Mouse (Mus musculus): ENCODE results near the gene Cass4. TPM values are rescaled to one million over a fixed set of nuclear protein-coding genes. Genes with fewer than 3 reads are reported as not detected.

Cass4 gene
- polyA plus RNA-seq, 1 experiment: 0.46 TPM

DNA sequence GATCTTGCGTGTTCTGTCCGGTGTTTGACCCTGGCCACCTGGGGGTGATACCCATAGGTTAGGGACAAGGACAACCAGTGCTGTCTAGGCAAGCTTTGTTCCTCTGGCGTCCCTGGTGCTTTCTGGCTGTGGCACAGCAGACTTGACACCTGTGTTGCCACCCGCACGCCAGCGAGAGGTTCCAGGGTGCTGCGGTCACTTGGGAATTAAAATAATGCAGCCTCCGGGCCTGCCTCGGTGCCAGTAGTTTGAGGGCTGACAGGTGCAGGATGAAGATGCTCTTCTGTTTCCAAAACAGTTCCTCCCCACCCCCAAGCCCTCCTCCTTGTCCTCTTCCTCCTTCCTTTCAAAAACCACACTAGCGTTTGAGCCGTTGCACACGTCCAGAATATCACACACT, 11.7 kb upstream of the Cass4 start:
- TF ChIP-seq POLR2A (IDR thresholded peaks at IDR 0.05; ENCODE audit: extremely low read depth, insufficient read depth, low read length): no peak
- no peak overlapping the region for H3K4me3 ChIP-seq (ENCODE audit: insufficient read depth, low read length)
- no peaks in the 10 kb centered on the region for H3K4me1 ChIP-seq (ENCODE audit: control insufficient read depth, insufficient read depth, low read length)
- no peak overlapping the region for H3K27ac ChIP-seq (ENCODE audit: insufficient read depth, low read length)

DNA sequence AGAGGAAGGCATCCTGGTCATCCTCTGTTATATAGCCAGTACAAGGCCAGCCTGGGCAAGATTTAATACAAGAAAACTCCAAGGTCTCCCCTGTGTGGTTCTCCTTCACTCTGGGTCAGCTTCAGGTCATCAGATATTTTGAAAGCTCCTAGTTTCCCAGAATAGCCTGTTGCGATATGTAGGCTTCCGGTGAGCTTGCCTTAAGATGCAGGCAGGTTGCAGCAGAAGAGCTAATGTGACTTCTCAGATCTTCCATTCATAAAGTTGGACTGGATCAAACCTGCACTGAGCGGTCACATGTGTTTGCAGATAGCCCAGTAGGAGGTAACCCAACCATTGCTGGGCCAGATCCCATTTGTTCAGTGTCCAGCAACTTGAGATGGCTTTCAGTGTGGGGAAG, 8.9 kb upstream of the Cass4 start:
- TF ChIP-seq CTCF (IDR thresholded peaks at IDR 0.05; ENCODE audit: extremely low read depth, insufficient read depth, low read length) (no peak), POLR2A (IDR thresholded peaks at IDR 0.05; ENCODE audit: extremely low read depth, insufficient read depth, low read length) (no peak)
- H3K4me1 ChIP-seq (ENCODE audit: control insufficient read depth, insufficient read depth, low read length): no peaks in the 10 kb centered on the region
- no peak overlapping the region for H3K27ac ChIP-seq (ENCODE audit: insufficient read depth, low read length)
- H3K4me3 ChIP-seq (ENCODE audit: insufficient read depth, low read length): no peak overlapping the region

DNA sequence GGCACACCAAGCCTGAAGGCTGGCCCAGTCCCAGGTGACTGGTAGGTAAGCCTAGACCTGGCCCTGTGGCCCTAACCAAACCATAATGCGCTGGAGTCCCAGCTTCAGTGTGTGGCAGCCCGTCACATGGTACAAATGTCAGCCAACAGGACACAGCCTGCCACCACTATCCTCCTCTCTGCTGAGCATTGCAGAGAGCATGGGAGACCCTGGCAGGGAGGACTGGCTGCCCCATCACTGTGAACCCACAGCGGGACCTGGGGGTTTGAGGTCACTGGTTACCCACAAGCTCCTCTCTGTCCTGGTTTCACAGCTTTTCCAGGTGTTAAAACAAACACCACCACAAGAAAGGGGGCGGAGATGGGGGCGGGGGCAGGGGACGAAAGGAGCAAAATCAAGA, 3.3 kb upstream of the Cass4 start:
- TF ChIP-seq CTCF (IDR thresholded peaks at IDR 0.05; ENCODE audit: extremely low read depth, insufficient read depth, low read length) (no peak), POLR2A (IDR thresholded peaks at IDR 0.05; ENCODE audit: extremely low read depth, insufficient read depth, low read length) (no peak)

DNA sequence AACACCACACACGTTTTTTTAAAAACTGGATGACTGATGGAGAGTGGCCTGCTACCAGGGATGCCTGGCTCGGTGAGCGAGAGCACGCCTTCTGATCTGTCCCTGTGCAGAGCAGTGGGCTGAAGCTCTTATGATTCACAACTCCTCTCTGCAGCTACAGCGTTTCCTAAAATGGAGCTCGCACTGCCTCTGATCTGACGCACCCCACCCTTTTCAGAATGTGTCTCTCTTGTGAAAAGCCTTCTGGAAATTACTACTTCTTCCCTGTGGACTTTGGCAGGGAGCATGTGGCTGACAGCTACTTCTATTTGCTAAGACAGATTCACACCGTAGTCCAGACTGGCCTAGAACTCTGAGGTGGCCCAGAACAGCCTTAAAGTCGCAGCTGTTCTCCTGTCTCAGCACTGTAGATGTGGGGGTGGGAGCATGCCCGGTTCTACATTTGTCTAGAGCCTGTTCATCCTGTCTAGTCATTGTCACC, 1.5 kb upstream of the Cass4 start:
- no peak overlapping the region for H3K27ac ChIP-seq (ENCODE audit: insufficient read depth, low read length)
- peaks cover 5% of the 10 kb centered on the region for H3K4me1 ChIP-seq (ENCODE audit: control insufficient read depth, insufficient read depth, low read length)
- no peak for TF ChIP-seq CTCF (IDR thresholded peaks at IDR 0.05; ENCODE audit: extremely low read depth, insufficient read depth, low read length)
- no peak for TF ChIP-seq POLR2A (IDR thresholded peaks at IDR 0.05; ENCODE audit: extremely low read depth, insufficient read depth, low read length)
- no peak overlapping the region for H3K4me3 ChIP-seq (ENCODE audit: insufficient read depth, low read length)

More for the DNA sequence above, 3.3 kb upstream of the Cass4 start:
- no peak overlapping the region for H3K27ac ChIP-seq (ENCODE audit: insufficient read depth, low read length)
- no peak overlapping the region for H3K4me3 ChIP-seq (ENCODE audit: insufficient read depth, low read length)
- H3K4me1 ChIP-seq (ENCODE audit: control insufficient read depth, insufficient read depth, low read length): peaks cover 5% of the 10 kb centered on the region

DNA sequence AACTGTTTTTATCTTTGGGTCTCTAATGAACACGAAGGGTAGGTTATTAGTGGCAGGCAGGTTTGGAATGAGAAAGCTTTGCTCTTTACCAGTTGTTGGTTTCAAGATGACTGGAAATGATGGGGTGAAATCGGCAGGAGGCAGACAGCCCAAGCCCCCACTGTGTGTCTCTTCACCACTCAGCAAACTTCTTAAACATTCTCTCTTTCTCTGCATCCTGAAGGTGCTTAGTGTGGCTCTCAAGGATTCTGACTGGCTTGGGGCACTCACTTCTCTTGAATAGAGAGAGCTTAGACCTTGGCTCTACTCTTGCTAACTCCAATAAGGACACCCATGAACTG, 428 bp downstream of the Cass4 start:
- TF ChIP-seq POLR2A (IDR thresholded peaks at IDR 0.05; ENCODE audit: extremely low read depth, insufficient read depth, low read length) (no peak), CTCF (IDR thresholded peaks at IDR 0.05; ENCODE audit: extremely low read depth, insufficient read depth, low read length) (no peak)
- Histone ChIP-seq H3K27ac (ENCODE audit: insufficient read depth, low read length) (no peak overlapping the region), H3K4me1 (ENCODE audit: control insufficient read depth, insufficient read depth, low read length) (peaks cover 5% of the 10 kb centered on the region), H3K4me3 (ENCODE audit: insufficient read depth, low read length) (no peak overlapping the region)

DNA sequence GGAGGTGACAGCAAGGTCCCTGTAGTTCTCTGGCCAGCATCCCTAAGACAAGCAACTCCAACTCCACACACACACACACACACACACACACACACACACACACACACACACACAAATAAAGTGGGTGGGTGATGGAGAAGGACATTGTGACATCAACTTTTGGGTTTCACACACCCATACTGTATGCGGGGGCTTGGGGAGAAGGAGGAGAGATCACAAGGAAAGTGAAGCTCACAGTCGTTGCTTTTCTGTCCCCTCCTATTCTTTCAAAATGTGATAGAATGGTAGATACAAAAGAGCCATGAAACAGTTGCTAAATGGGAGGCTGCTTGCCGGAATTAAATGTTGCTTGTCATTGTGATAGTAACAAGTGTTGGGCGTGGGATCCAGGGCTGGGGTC, 1.1 kb downstream of the Cass4 start:
- TF ChIP-seq CTCF (IDR thresholded peaks at IDR 0.05; ENCODE audit: extremely low read depth, insufficient read depth, low read length): no peak
- no peak for TF ChIP-seq POLR2A (IDR thresholded peaks at IDR 0.05; ENCODE audit: extremely low read depth, insufficient read depth, low read length)

DNA sequence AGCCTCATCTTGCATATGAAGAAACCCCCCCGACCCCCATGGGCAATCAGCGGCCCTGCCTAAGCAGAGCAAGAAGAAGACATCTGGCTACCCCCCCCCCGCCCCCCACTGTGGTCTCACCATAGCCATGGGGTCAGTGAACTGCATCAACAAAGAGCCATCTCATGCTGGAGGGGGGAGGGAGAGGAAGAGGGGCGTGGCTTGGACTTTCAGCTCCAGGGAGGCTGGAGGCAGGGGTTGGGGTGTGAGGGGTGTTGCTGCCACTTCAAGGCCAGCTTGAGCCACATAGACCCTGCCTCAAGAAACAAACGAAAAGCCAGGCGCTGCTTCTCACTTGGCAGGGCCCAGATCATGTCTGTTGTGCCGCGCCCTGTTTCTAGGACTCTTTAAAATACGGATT, 2.4 kb downstream of the Cass4 start:
- Histone ChIP-seq H3K4me1 (ENCODE audit: control insufficient read depth, insufficient read depth, low read length) (peaks cover 3% of the 10 kb centered on the region), H3K4me3 (ENCODE audit: insufficient read depth, low read length) (no peak overlapping the region), H3K27ac (ENCODE audit: insufficient read depth, low read length) (no peak overlapping the region)
- TF ChIP-seq CTCF (IDR thresholded peaks at IDR 0.05; ENCODE audit: extremely low read depth, insufficient read depth, low read length) (no peak), POLR2A (IDR thresholded peaks at IDR 0.05; ENCODE audit: extremely low read depth, insufficient read depth, low read length) (no peak)

More for the DNA sequence above, 1.1 kb downstream of the Cass4 start:
- Histone ChIP-seq H3K4me3 (ENCODE audit: insufficient read depth, low read length) (no peak overlapping the region), H3K27ac (ENCODE audit: insufficient read depth, low read length) (no peak overlapping the region), H3K4me1 (ENCODE audit: control insufficient read depth, insufficient read depth, low read length) (peaks cover 5% of the 10 kb centered on the region)

DNA sequence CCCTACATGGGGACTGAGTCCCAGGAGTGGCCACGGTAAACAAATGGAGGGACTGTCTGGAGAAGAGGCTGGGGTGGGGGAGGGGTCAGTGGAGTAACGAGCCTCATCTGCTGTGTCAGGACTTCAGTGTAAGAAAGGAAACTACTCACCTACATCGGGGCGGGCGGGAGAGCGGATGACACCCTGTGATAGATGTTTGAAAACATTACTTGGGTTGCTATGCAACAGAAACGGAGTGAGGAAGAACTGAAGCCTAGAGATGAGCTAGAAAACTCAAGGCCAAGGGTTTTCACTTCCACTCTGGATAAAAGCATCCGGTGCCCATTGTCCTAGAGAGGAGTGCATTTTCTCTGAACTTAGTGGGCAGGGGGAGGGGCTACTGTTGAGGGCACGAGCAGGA, 6.3 kb downstream of the Cass4 start:
- Histone ChIP-seq H3K4me1 (ENCODE audit: control insufficient read depth, insufficient read depth, low read length) (no peaks in the 10 kb centered on the region), H3K4me3 (ENCODE audit: insufficient read depth, low read length) (no peak overlapping the region), H3K27ac (ENCODE audit: insufficient read depth, low read length) (no peak overlapping the region)
- TF ChIP-seq POLR2A (IDR thresholded peaks at IDR 0.05; ENCODE audit: extremely low read depth, insufficient read depth, low read length) (no peak), CTCF (IDR thresholded peaks at IDR 0.05; ENCODE audit: extremely low read depth, insufficient read depth, low read length) (no peak)

DNA sequence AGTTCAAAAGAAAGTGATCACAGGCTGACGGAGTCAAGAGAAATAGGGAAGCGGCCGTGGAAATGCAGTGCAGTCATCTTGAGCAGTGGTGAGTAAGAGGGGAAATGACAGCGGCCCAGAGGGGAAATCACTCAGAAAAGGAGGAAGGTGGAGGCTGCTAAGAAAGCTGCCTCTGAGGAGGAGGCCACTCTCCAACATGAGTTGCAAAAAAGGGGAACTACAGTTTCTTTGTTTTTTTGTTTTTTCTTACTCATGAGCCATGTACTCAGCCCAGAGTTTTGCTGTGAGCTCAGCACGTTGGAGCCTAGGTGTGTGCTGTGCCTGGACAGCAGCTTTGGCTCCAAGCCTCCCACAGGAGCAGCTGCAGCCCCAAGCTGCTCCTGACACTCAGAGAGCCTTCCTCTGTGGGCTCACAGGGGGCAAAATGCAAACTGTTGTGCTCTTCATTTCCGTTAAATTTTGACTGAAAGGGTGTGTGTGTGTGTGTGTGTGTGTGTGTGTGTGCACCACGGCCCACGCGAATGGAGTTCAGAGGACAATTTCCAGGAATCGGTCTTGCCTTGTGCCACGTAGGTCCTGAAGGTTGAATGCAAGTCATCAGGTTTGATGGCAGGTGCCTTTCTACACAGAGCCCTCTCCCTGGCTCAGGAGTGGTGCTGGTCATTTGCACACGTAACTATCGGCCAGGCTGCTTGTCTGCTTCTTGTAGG, 7.7 kb downstream of the Cass4 start:
- Histone ChIP-seq H3K4me3 (ENCODE audit: insufficient read depth, low read length) (no peak overlapping the region), H3K4me1 (ENCODE audit: control insufficient read depth, insufficient read depth, low read length) (no peaks in the 10 kb centered on the region), H3K27ac (ENCODE audit: insufficient read depth, low read length) (no peak overlapping the region)
- TF ChIP-seq POLR2A (IDR thresholded peaks at IDR 0.05; ENCODE audit: extremely low read depth, insufficient read depth, low read length) (no peak), CTCF (IDR thresholded peaks at IDR 0.05; ENCODE audit: extremely low read depth, insufficient read depth, low read length) (no peak)

DNA sequence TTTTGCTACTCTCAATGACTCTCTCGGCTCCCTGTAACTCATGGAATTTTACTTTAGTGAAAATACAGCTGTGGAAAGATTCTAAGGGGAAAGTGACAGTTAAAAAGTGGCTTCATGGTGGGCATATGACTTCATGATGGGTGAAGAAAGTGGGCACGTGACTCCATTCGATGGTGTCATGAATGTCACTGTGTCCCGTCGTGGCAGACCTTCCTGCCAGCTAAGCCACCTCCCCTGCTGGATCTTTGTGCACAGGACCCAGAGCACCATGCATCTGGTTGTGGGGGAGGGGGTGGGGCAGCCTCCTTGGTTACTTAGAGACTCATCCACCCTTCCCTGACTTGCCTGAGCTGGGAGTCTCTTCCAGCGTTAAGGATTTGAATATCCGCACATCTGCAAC, 10.6 kb downstream of the Cass4 start:
- H3K27ac ChIP-seq (ENCODE audit: insufficient read depth, low read length): no peak overlapping the region
- no peak for TF ChIP-seq CTCF (IDR thresholded peaks at IDR 0.05; ENCODE audit: extremely low read depth, insufficient read depth, low read length)
- no peak for TF ChIP-seq POLR2A (IDR thresholded peaks at IDR 0.05; ENCODE audit: extremely low read depth, insufficient read depth, low read length)
- no peak overlapping the region for H3K4me3 ChIP-seq (ENCODE audit: insufficient read depth, low read length)
- no peaks in the 10 kb centered on the region for H3K4me1 ChIP-seq (ENCODE audit: control insufficient read depth, insufficient read depth, low read length)

All from cortical plate, adult 2 months (tissue).